Mouse (Mus musculus) skeletal muscle tissue, postnatal 0 days (tissue): ENCODE results near the gene Nkx1-1. TPM values are rescaled to one million over a fixed set of nuclear protein-coding genes. Genes with fewer than 3 reads are reported as not detected.

ENCODE experiments used
- polyA plus RNA-seq: library from polyadenylated mRNA; unstranded; fragments of >200 nt; fragmentation: Nextera tagmentation; extraction: Ambion mirVana; gene quantifications from 2 replicates; pipeline ENCODE4 v1.2.1, GENCODE M21; 2015

The Nkx1-1 gene
- polyA plus RNA-seq: not detected in 2 replicates

DNA sequence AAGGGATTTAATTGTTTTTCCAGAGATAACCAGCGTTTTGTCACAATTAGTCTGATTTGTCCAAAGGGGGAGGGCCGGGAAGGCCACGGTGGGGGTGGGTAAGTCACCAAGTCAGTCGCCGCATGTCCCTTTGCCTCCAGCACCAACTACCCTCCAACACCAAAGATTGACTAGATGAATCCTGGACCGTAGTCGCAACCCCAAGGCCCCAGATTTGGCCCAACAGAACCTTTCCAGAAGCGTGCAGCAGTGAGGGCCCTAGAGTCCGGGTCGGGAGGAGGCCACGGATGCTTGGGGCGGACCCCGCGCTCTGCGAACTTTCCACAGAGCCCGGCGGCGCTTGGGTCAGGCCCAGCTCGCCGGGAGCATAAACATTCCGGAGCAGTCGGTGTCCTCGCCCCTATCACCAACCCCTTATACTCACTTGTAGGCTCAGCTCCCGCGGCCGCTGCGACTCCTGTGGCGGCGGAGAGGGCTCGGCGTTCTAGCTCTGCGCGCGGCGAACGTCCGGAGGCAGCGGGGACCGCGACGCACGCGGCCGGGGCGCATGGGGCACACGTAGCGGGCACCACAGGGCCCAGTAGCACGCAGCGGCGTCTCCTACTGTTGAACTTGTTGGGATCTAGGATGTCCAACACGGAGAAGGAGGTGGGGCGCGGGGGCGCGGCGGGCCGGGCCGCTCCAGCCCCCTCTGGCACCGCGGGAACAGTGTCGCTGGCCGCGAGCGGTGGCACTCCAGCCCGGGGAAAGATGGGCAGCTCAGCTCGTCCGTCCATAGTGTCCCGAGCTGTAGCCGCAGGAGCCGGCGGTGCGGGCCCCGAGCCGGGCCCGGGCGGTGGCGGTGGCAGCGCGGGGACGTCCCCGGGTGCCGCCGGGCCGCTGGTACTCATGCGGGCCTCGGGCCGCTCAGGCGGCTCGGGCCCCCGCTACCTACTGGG is at the start of gene Nkx1-1:
Gene Nkx1-1, minus strand, starts transcription at position 776 of the 938 bp plus-strand sequence.

Other genes starting within 250 kb of the Nkx1-1 start
- 12.4 and 25.0 TPM in 2 replicates for gene Spon2, start 215.5 kb downstream of the Nkx1-1 start, polyA plus RNA-seq
- 156 and 173 TPM in 2 replicates for gene Ctbp1, start 159.0 kb downstream of the Nkx1-1 start, polyA plus RNA-seq
- 96.4 and 111 TPM in 2 replicates for gene Maea, start 98.5 kb downstream of the Nkx1-1 start, polyA plus RNA-seq
- gene Uvssa, start 55.4 kb downstream of the Nkx1-1 start, polyA plus RNA-seq: 5.1 and 5.2 TPM in 2 replicates
- gene Fam53a, start 195.7 kb upstream of the Nkx1-1 start, polyA plus RNA-seq: 48.8 and 49.9 TPM in 2 replicates
- gene Gm9903, start 195.9 kb upstream of the Nkx1-1 start, polyA plus RNA-seq: 2.4 and 3.0 TPM in 2 replicates
- gene Slbp, start 218.6 kb upstream of the Nkx1-1 start, polyA plus RNA-seq: 57.1 and 69.1 TPM in 2 replicates
- gene Tacc3, start 224.2 kb upstream of the Nkx1-1 start, polyA plus RNA-seq: 38.3 and 40.5 TPM in 2 replicates
- 31.0 and 31.5 TPM in 2 replicates for gene Tmem129, start 224.4 kb upstream of the Nkx1-1 start, polyA plus RNA-seq